Mouse (Mus musculus): ENCODE measurements at regions not wholly inside any gene's neighbourhood (a gene's known extent, or its start where the extent isn't known, plus 50 kb on each side); places are given as distances from the start of the nearest gene placed in this dataset.

DNA sequence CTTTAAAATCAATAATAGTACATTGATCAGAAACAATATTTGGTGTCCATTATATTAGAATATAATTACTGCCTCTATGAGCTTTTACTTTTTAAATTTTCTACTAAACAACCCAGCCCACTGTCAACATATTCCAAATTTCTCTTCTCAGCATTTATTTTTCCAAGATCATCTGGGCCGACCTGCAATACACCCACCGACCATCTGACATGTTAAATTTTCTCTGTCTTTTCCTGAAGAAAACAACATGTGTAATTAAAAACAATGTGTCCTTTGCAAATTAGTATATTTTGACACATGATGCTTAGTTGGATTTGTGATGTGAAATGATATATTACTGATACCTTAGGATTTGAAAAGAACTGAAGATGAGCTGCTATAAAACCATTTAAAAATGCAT lies 1238.8 kb downstream of the Sis start:
- DNase-seq = peak in 1 of 2 experiments; percentile 15

DNA sequence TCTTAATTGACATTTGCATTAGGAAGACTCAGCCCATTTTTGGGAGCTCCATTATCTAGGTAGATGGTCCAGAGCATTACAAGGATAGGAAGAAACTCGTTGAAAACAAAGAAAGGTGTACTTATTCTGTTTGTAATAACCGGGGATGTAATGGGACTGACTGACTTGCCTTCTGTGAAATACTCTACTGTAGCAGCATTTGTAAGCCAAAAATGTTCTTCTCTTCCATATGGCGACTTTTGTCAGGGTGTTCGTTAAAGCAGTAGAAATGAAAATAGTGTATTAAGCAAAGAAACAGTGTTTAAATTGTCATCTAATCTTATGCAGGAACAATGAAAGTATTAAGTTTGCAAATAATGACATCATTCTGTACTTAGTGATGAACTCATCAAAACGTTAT lies 1265.3 kb downstream of the Sis start:
- DNase-seq = no peak
